Mouse (Mus musculus) liver, embryonic 11.5 days (tissue): Measurements from ENCODE around the gene Dop1b. TPM values are rescaled to one million over a fixed set of nuclear protein-coding genes. Genes with fewer than 3 reads are reported as not detected.

Experiments used
- ATAC-seq: fragments of 200-750 bp; cut with Nextera tagmentation; replicated peaks from 2 replicates; pipeline ENCODE4 v1.8.0; 2017; ENCODE audit warnings: moderate number of reproducible peaks, mild to moderate bottlenecking, moderate TSS enrichment, moderate library complexity; ENCODE audit not compliant: low FRiP score
- DNase-seq: peaks from one replicate; pipeline ENCODE4 v3.0.0-alpha.2; 2017; ENCODE audit warnings: low spot score
- H3K27ac ChIP-seq: fragments of 300-500 bp; sonication (generic); 2 replicates; pipeline ENCODE4 v1.5.1; 2014; ENCODE audit warnings: mild to moderate bottlenecking, low read depth, low read length, control low read depth
- H3K27me3 ChIP-seq: fragments of 300-500 bp; sonication (generic); replicated peaks from 2 replicates; pipeline ENCODE4 v1.6.1; 2014; ENCODE audit warnings: low read length, mixed read lengths; ENCODE audit not compliant: control insufficient read depth, insufficient read depth
- H3K36me3 ChIP-seq: fragments of 300-500 bp; sonication (generic); 2 replicates; pipeline ENCODE4 v1.6.1; 2014; ENCODE audit warnings: mild to moderate bottlenecking, low read length, moderate library complexity, mixed read lengths; ENCODE audit not compliant: control insufficient read depth, insufficient read depth
- H3K4me1 ChIP-seq: fragments of 300-500 bp; sonication (generic); replicated peaks from 2 replicates; pipeline ENCODE4 v1.6.1; 2014; ENCODE audit warnings: low read length, mixed read lengths; ENCODE audit not compliant: control insufficient read depth, insufficient read depth
- H3K4me2 ChIP-seq: fragments of 300-500 bp; sonication (generic); 2 replicates; pipeline ENCODE4 v1.6.1; 2014; ENCODE audit warnings: mild to moderate bottlenecking, control low read depth, moderate library complexity
- H3K4me3 ChIP-seq: fragments of 300-500 bp; sonication (generic); 2 replicates; pipeline ENCODE4 v1.5.1; 2014; ENCODE audit warnings: low read depth, low read length, control low read depth
- H3K9ac ChIP-seq: fragments of 300-500 bp; sonication (generic); 2 replicates; pipeline ENCODE4 v1.6.1; 2014; ENCODE audit warnings: low read depth, low read length, control low read depth
- H3K9me3 ChIP-seq: fragments of 300-500 bp; sonication (generic); 2 replicates; pipeline ENCODE4 v1.6.1; 2016; ENCODE audit warnings: low read length, inconsistent platforms, mixed read lengths; ENCODE audit not compliant: control insufficient read depth
- WGBS: fragments of 180-500 bp; shearing (Covaris S2); extraction: QIAGEN DNeasy Blood & Tissue Kit; methylation state at CpG from one replicate; pipeline ENCODE4 v1.1.7; 2014; 5-methylcytosine and 5-hydroxymethylcytosine counted together
- polyA plus RNA-seq: library from polyadenylated mRNA; unstranded; fragments of >200 nt; fragmentation: Nextera tagmentation; extraction: Ambion mirVana; gene quantifications from 2 replicates; pipeline ENCODE4 v1.2.1, GENCODE M21; 2014

Gene Dop1b
- polyA plus RNA-seq, 1 experiment from 2014 or later = 19.1 TPM

GRCm38 (mm10) chr16:93751816-93752215 lies 40.1 kb downstream of the Dop1b start:
- no peak for ATAC-seq
- H3K36me3 ChIP-seq = peaks cover 4% of the 10 kb centered on the region; the same call in 1 of the 2 replicates
- H3K9ac ChIP-seq = no peak overlapping the region
- H3K27ac ChIP-seq = no peak overlapping the region
- WGBS = 47% methylated on average over 5 of the region's 5 CpGs
- H3K4me3 ChIP-seq = no peak overlapping the region
- H3K4me1 ChIP-seq = 0 out of 2 replicates have a peak, but pooled peaks cover 3% of the 10 kb centered on the region
- no peaks in the 10 kb centered on the region for H3K9me3 ChIP-seq
- DNase-seq = no peak
- H3K4me2 ChIP-seq = no peak overlapping the region
- no peaks in the 10 kb centered on the region; the same call in 1 of the 2 replicates for H3K27me3 ChIP-seq

GRCm38 (mm10) chr16:93756622-93757021 lies 44.9 kb downstream of the Dop1b start:
- Histone ChIP-seq H3K27me3 (no peaks in the 10 kb centered on the region), H3K4me3 (no peak overlapping the region), H3K4me2 (no peak overlapping the region), H3K36me3 (peaks cover 4% of the 10 kb centered on the region; the same call in 1 of the 2 replicates), H3K27ac (no peak overlapping the region), H3K9ac (no peak overlapping the region), H3K9me3 (no peaks in the 10 kb centered on the region), H3K4me1 (no peaks in the 10 kb centered on the region)
- WGBS = 74% methylated on average over 5 of the region's 5 CpGs
- DNase-seq (no peak), ATAC-seq (no peak)

DNA sequence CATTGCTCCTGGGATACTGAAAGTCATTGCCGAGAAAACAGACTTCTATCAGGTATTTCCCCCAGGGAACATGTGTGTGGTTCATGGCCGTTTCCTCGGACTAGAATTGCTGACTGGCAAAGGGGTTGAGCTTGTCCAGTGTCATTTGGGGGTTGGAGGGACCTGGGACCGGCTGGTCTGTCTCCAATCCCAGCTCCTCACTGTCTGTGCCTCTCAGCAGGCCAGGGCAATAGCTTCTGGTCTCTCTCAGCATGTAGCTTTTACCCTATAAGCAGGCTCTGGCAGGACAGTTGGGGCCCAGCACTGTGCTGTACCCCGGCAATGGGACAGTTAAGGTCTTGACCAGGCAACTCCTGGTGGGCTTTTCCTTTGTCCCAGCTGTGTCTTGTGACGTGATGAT lies 51.7 kb downstream of the Dop1b start:
- H3K9me3 ChIP-seq = no peaks in the 10 kb centered on the region
- peaks cover 7% of the 10 kb centered on the region; the same call in 1 of the 2 replicates for H3K36me3 ChIP-seq
- no peak for DNase-seq
- H3K27me3 ChIP-seq = no peaks in the 10 kb centered on the region
- H3K4me2 ChIP-seq = no peak overlapping the region
- H3K4me3 ChIP-seq = no peak overlapping the region
- no peak overlapping the region for H3K27ac ChIP-seq
- 71% methylated on average over 6 of the region's 6 CpGs for WGBS
- H3K4me1 ChIP-seq = no peaks in the 10 kb centered on the region; the same call in 1 of the 2 replicates
- no peak overlapping the region for H3K9ac ChIP-seq
- ATAC-seq = no peak

DNA sequence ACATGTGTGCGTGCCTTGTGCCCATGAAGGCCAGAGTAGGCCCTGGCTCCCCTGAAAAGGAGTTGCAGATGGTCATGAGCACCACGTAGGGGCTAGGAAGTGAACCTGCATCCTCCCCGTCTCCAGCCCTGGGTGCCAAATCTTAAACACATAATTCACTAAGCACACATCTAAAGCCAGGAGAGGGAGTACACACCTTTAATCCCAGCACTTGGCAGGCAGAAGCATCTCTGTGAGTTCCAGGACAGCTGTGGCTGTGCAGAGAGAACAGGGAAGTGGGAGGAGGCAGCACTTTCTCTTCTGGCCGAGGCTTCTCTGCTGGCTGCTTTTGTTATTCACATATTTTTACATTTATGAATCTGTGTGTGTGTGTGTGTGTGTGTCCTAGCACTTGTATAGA lies 52.9 kb downstream of the Dop1b start:
- Histone ChIP-seq H3K4me1 (no peaks in the 10 kb centered on the region; the same call in 1 of the 2 replicates), H3K9ac (no peak overlapping the region), H3K4me3 (no peak overlapping the region), H3K27ac (no peak overlapping the region), H3K4me2 (no peak overlapping the region), H3K27me3 (no peaks in the 10 kb centered on the region), H3K9me3 (no peaks in the 10 kb centered on the region), H3K36me3 (peaks cover 7% of the 10 kb centered on the region; the same call in 1 of the 2 replicates)
- ATAC-seq = no peak
- 76% methylated on average over 4 of the region's 4 CpGs for WGBS
- DNase-seq = no peak

DNA sequence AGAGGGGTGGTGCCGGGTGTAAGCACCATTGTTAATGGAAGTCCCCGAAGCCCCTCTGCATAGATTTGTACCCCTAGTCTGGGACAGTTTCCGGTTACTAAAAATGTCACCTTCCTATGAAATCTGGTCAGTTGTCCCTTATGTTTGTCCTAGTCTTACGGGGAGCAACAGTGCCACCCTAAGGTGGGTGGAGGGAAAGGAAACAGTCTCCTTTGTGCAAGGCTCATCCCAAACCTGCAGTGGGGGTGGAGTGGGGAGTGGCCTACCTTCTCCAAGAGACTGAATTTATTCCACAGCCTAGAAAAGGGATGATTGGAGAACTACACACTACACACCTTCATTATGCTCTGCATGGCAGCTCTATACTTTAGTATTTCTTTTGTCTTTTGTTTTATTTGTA lies 55.3 kb downstream of the Dop1b start:
- 66% methylated on average over 4 of the region's 4 CpGs for WGBS
- H3K9me3 ChIP-seq = no peaks in the 10 kb centered on the region
- no peak overlapping the region for H3K27ac ChIP-seq
- ATAC-seq = 0 out of 2 replicates have a peak, but pooled peaks have one; percentile 53
- peaks cover 7% of the 10 kb centered on the region; the same call in 1 of the 2 replicates for H3K36me3 ChIP-seq
- H3K4me2 ChIP-seq = no peak overlapping the region
- no peaks in the 10 kb centered on the region; the same call in none of the 2 replicates for H3K4me1 ChIP-seq
- H3K9ac ChIP-seq = no peak overlapping the region
- no peak for DNase-seq
- H3K27me3 ChIP-seq = no peaks in the 10 kb centered on the region
- no peak overlapping the region for H3K4me3 ChIP-seq

DNA sequence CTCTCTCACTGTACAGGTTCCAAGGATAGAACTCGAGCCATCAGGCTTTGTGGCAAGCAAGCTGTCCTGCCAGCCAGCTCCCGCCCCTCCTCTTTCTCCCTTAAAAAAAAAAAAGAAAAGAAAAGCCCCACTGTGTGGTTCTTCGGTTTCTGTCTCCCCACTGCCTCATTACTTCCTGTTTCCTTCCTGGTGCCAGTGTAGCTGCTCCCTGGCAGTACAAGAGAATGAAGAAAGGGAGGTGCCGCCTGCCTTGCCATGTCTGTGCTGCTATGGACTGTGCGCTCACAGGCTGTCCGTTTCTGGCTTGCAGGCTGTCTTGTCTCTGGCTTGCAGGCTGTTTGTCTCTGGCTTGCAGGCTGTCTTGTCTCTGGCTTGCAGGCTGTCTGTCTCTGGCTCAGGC lies 55.8 kb downstream of the Dop1b start:
- 48% methylated on average over 6 of the region's 6 CpGs for WGBS
- H3K27ac ChIP-seq = no peak overlapping the region
- H3K9me3 ChIP-seq = no peaks in the 10 kb centered on the region
- H3K9ac ChIP-seq = no peak overlapping the region
- no peaks in the 10 kb centered on the region; the same call in none of the 2 replicates for H3K4me1 ChIP-seq
- no peak overlapping the region for H3K4me2 ChIP-seq
- H3K36me3 ChIP-seq = peaks cover 7% of the 10 kb centered on the region; the same call in 1 of the 2 replicates
- no peaks in the 10 kb centered on the region for H3K27me3 ChIP-seq
- no peak overlapping the region for H3K4me3 ChIP-seq
- DNase-seq (no peak), ATAC-seq (no peak)

- no peak overlapping the region for H3K27ac ChIP-seq
- H3K36me3 ChIP-seq = no peaks in the 10 kb centered on the region; the same call in 1 of the 2 replicates
- no peak for DNase-seq
These were observed 57.9 kb downstream of the Dop1b start for GRCm38 (mm10) chr16:93769621-93770020.

GRCm38 (mm10) chr16:93770271-93770926 lies 58.7 kb downstream of the Dop1b start:
- no peak for ATAC-seq
- no peak overlapping the region for H3K4me2 ChIP-seq
- no peak for DNase-seq
- 65% methylated on average over 32 of the region's 32 CpGs for WGBS
- H3K36me3 ChIP-seq = no peaks in the 10 kb centered on the region; the same call in 1 of the 2 replicates
- no peak overlapping the region for H3K27ac ChIP-seq
- no peak overlapping the region for H3K4me3 ChIP-seq
- H3K4me1 ChIP-seq = peaks cover 7% of the 10 kb centered on the region
- H3K9ac ChIP-seq = no peak overlapping the region
- H3K27me3 ChIP-seq = no peaks in the 10 kb centered on the region
- no peaks in the 10 kb centered on the region for H3K9me3 ChIP-seq

More at GRCm38 (mm10) chr16:93769621-93770020, 57.9 kb downstream of the Dop1b start:
- no peak overlapping the region for H3K4me3 ChIP-seq
- H3K9ac ChIP-seq = no peak overlapping the region
- WGBS = 78% methylated on average over 15 of the region's 15 CpGs
- no peak for ATAC-seq
- no peaks in the 10 kb centered on the region; the same call in none of the 2 replicates for H3K4me1 ChIP-seq
- H3K4me2 ChIP-seq = no peak overlapping the region
- H3K27me3 ChIP-seq = no peaks in the 10 kb centered on the region
- H3K9me3 ChIP-seq = no peaks in the 10 kb centered on the region

DNA sequence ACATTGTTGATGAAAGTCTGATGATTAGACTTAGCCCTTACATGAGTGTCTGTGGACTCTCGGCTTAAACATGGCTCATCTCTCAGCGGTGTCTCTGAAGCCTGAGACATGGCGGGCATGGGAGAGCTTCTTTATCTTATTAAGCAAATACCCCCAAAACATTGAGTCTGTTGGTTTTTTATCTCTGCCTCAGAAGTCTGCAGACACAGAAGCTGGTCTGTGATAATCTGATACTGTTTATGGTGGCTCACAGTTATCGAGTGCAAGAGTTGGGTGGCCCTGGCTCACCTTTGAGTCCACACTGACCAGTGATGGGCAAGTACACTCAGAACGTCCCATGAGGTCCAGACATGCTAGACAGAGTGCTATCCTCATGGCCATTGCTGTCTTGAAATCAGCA lies 63.0 kb downstream of the Dop1b start:
- 42% methylated on average over 5 of the region's 5 CpGs for WGBS
- H3K27me3 ChIP-seq = no peaks in the 10 kb centered on the region
- ATAC-seq (peak; percentile 79), DNase-seq (no peak)
- H3K9me3 ChIP-seq = no peaks in the 10 kb centered on the region
- no peak overlapping the region for H3K4me2 ChIP-seq
- H3K4me1 ChIP-seq = peaks cover 10% of the 10 kb centered on the region
- H3K4me3 ChIP-seq = no peak overlapping the region
- no peak overlapping the region for H3K9ac ChIP-seq
- no peaks in the 10 kb centered on the region; the same call in 1 of the 2 replicates for H3K36me3 ChIP-seq
- no peak overlapping the region for H3K27ac ChIP-seq
